Mouse (Mus musculus): Measurements from ENCODE around the gene Ddx24. TPM values are rescaled to one million over a fixed set of nuclear protein-coding genes. Genes with fewer than 3 reads are reported as not detected.
A peak's percentile ranks its signal among the peaks of the same experiment; 100 is the strongest.
"Not testable (repeated sequence)": the region's sequence is repeated elsewhere in the genome, so short reads cannot be mapped to it uniquely, and the experiment has no call there.

Ddx24 gene
- polyA plus RNA-seq (2015; fragmentation: Nextera tagmentation; extraction: Ambion mirVana): 138 and 139 TPM in 2 replicates

DNA sequence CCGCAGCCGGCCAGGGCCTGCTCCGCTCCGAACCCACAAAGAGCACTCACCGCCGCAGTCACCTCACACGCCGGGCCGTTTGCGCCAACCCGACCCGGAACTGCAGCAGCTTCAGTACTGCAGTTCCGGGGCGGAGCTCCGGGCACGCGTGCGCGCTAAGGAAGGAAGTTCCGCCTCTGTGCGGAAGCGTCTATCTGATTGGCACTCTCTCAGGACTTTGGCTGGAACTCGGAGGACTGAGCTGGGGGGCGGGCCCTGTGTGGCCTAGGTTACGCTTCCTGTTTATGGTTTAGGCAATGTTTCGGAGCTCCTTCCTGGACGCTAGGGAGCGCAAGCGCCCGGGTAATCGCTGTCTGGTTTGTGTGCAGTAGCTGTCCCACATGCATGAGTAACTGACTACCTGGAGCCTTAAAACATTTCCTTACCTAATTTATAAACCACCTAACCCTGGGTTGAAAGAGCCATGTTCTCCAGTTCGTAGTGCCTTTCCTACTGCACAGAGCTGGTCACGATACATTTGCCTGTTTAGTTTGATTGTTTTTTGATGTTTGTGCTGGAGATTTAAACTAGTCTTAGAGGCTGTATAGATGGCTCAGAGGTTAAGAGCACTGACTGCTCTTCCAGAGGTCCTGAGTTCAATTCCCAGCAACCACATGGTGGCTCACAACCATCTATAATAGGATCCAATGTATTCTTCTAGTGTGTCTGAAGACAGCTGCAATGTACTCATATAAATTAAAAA is at the start of gene Ddx24:
Ddx24 (minus strand) TSS at position 102 of the 742 bp plus-strand sequence.
- Histone ChIP-seq H3K4me1 (peaks cover 37% of the 10 kb centered on the region), H3K36me3 (replicated peaks) (no peaks in the 10 kb centered on the region), H3K4me2 (peak within 1 kb of the TSS; percentile 87), H3K27ac (peak within 1 kb of the TSS; percentile 72), H3K4me3 (peak within 1 kb of the TSS; percentile 72), H3K9ac (peak within 1 kb of the TSS; percentile 87), H3K9me3 (no peaks in the 10 kb centered on the region), H3K27me3 (replicated peaks) (no peaks in the 10 kb centered on the region)
- ATAC-seq (replicated peaks): peak; percentile 100
- WGBS: 1% methylated on average over 33 of the region's 33 CpGs

DNA sequence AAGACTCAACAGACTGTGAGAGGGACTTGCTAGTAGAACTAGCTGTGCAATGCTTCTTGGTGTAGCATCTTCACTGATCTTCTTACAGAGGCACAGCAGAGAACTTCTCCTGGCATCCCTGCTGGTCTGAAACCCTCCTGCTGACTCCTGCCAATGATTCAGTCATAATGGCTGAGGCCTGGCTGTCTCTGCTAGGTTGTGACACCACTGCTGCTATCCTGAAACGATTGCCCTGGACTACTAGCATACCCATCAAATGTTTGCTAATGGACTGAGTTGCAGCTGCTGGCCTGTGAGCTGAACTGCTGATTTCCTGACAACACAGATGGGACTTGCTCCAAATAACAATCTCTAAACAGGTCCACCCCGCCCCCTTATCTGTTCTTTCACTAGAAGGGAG is 48.9 kb upstream of the Ddx24 start:
- no peaks in the 10 kb centered on the region for H3K36me3 ChIP-seq (replicated peaks)
- H3K9ac ChIP-seq: no peak overlapping the region
- no peaks in the 10 kb centered on the region for H3K4me1 ChIP-seq
- 66% methylated on average over 2 of the region's 2 CpGs for WGBS
- H3K27me3 ChIP-seq (replicated peaks): no peaks in the 10 kb centered on the region
- no peak overlapping the region for H3K4me2 ChIP-seq
- no peaks in the 10 kb centered on the region for H3K9me3 ChIP-seq
- no peak for ATAC-seq (replicated peaks)
- H3K27ac ChIP-seq: no peak overlapping the region
- no peak overlapping the region for H3K4me3 ChIP-seq

DNA sequence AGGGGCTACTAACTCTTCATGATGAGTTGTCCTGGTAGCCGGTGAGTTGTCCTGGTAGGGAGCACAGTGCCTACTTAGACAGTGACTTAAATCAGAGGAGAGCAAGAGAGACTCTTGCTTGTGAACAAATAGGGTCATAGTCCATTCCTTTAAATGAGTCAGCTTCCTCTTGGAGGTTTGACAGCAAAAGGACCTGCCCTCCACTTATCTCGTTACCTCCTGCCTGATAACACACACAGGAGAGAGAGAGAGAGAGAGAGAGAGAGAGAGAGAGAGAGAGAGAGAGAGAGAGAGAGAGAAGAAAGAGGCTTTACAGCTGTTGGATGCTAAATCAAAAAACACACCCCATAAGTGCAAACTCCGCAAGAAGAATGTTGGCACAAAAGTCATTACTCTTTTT is 31.5 kb upstream of the Ddx24 start, which contains the start of gene Ifi27l2b:
Ifi27l2b (minus strand) TSS at position 84 of the 400 bp plus-strand sequence.
- Histone ChIP-seq H3K4me1 (no peaks in the 10 kb centered on the region), H3K9me3 (no peaks in the 10 kb centered on the region), H3K27me3 (replicated peaks) (no peaks in the 10 kb centered on the region), H3K4me2 (no peak within 1 kb of the TSS), H3K36me3 (replicated peaks) (no peaks in the 10 kb centered on the region), H3K4me3 (no peak within 1 kb of the TSS), H3K9ac (no peak within 1 kb of the TSS), H3K27ac (no peak within 1 kb of the TSS)
- ATAC-seq (replicated peaks): no peak
- 76% methylated on average over 3 of the region's 3 CpGs for WGBS

DNA sequence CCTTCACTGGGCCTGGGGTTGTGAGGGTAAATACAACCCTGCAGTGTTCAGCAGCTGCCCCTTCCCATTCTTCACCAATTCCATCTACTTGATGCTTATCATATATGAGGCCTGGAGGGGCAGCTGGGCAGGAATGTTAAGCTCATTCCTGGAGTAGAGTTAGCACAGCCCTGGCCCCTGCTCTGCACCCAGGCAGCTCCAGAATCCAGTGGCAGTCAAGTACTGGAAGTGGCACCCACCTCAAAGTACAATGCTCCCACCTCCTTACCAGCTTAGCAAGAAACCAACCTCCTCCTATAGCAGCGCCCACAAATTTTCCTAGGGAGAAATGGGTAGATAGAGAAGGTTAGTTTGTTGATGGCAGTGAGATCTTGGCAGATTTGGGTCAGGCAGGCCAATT is 31.1 kb upstream of the Ddx24 start:
- not testable (repeated sequence) for H3K27ac ChIP-seq; H3K4me1 ChIP-seq; H3K9ac ChIP-seq; H3K36me3 ChIP-seq (replicated peaks); H3K9me3 ChIP-seq; H3K27me3 ChIP-seq (replicated peaks); H3K4me3 ChIP-seq; ATAC-seq (replicated peaks); H3K4me2 ChIP-seq
- no CpG with 5 or more reads among the region's 1 CpGs for WGBS

DNA sequence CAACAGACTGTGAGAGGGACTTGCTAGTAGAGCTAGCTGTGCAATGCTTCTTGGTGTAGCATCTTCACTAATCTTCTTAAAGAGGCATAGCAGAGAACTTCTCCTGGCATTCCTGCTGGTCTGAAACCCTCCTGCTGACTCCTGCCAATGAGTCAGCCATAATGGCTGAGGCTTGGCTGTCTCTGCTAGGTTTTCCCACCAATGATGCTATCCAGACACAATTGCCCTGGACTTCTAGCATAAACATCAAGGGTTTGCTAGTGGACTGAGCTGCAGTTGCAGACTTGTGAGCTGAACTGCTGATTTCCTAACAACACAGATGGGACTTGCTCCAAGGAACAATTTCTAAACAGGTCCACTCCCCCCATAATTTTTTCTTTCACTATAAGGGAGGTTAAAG is 27.7 kb upstream of the Ddx24 start:
- ATAC-seq (replicated peaks): no peak
- no peak overlapping the region for H3K27ac ChIP-seq
- H3K9me3 ChIP-seq: no peaks in the 10 kb centered on the region
- no peak overlapping the region for H3K4me2 ChIP-seq
- no peaks in the 10 kb centered on the region for H3K4me1 ChIP-seq
- no peak overlapping the region for H3K9ac ChIP-seq
- H3K27me3 ChIP-seq (replicated peaks): no peaks in the 10 kb centered on the region
- H3K36me3 ChIP-seq (replicated peaks): no peaks in the 10 kb centered on the region
- no peak overlapping the region for H3K4me3 ChIP-seq

DNA sequence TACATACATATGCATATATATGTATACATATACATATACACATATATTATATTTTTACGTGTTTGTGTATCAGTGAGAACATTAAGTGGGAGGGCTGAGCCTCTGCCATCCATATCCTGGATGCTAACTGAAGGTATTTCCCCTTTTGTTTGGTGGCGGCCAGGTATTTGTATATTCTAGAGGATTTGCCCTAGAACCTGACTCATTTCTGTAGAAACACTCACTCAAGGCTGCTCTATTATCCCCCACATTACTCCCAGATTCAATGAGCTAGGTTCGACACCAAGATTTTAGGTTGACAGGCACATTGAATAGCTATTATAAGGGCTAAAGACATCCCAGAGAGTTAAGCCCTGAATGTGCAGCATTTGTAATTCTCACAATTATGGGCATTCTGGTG is 19.4 kb upstream of the Ddx24 start:
- no peaks in the 10 kb centered on the region for H3K27me3 ChIP-seq (replicated peaks)
- no peak overlapping the region for H3K4me2 ChIP-seq
- ATAC-seq (replicated peaks): no peak
- no peaks in the 10 kb centered on the region for H3K9me3 ChIP-seq
- H3K4me3 ChIP-seq: no peak overlapping the region
- H3K4me1 ChIP-seq: no peaks in the 10 kb centered on the region
- WGBS: 78% methylated on average over 3 of the region's 3 CpGs
- no peak overlapping the region for H3K9ac ChIP-seq
- no peak overlapping the region for H3K27ac ChIP-seq
- no peaks in the 10 kb centered on the region for H3K36me3 ChIP-seq (replicated peaks)

DNA sequence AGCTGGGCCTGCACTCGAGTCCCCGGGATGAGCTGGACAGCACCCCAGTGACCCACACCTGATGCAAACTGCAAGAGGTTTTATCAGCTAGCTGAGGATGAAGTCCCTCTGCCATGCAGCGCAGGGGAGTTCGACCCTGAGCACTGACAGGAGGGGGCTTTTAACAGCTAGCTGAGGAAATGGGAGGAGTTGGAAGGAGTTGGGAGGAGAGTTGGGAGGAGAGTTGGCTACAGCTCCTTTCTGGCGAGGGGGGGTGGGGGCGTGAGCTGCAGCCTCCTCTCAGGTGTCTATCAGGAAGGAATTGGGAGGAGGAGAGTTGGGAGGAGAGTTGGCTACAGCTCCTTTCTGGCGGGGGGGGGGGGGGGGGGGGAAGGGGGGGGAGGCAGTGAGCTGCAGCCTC is 18.6 kb upstream of the Ddx24 start:
- H3K27me3 ChIP-seq (replicated peaks); ATAC-seq (replicated peaks); H3K9me3 ChIP-seq; H3K36me3 ChIP-seq (replicated peaks); H3K4me2 ChIP-seq; H3K4me3 ChIP-seq; H3K9ac ChIP-seq; H3K4me1 ChIP-seq; H3K27ac ChIP-seq: not testable (repeated sequence)
- WGBS: 52% methylated on average over 6 of the region's 7 CpGs

DNA sequence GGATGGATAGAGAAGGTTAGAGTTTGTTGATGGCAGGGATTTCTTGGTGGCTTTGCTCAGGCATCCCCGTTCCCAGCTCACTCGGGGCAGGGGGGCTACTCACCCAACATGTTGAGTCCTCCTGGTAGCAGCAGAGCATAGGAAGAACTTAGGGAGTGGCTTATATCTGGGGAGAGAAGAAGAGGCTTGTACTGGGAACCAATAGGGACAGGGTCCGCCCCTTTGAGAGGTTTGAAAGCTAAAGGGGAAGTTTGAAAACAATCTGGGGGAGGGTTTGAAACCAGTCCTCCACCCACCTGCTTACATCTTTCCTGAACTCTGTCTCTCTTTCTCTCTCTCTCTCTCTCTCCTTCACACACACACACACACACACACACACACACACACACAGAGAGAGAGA is 17.9 kb upstream of the Ddx24 start, which contains the start of gene Ifi27l2a:
Ifi27l2a (minus strand) TSS at position 157 of the 400 bp plus-strand sequence.
- no peak for ATAC-seq (replicated peaks)
- 52% methylated on average over 3 of the region's 3 CpGs for WGBS
- H3K27me3 ChIP-seq (replicated peaks): no peaks in the 10 kb centered on the region

DNA sequence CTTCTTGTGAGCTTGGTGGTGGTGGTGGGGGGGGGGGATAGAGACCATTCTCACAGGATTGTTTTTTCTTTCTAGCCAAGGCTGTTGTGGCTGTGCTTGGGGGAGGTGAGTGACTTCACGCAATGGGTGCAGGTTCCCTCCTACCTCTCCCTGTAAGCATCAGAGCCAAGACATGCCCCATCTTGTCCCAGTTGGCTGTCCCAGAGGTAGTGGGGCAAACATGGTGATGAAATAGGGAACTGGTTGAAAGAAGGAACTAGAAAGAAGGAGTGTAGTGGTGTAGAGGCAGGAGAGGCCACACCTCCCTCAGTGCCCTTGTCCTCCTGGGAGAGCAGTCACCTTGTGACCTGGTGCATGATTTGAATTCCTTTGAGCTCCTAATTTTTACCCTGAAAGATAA is 12.0 kb upstream of the Ddx24 start:
- Histone ChIP-seq H3K9me3 (no peaks in the 10 kb centered on the region), H3K4me2 (no peak overlapping the region), H3K4me1 (no peaks in the 10 kb centered on the region), H3K27ac (no peak overlapping the region), H3K36me3 (replicated peaks) (no peaks in the 10 kb centered on the region), H3K4me3 (no peak overlapping the region), H3K9ac (no peak overlapping the region), H3K27me3 (replicated peaks) (no peaks in the 10 kb centered on the region)
- no peak for ATAC-seq (replicated peaks)
- WGBS: 100% methylated on average over 1 of the region's 1 CpGs

More for the DNA sequence above, 17.9 kb upstream of the Ddx24 start, which contains the start of gene Ifi27l2a:
- no peaks in the 10 kb centered on the region for H3K9me3 ChIP-seq
- no peak within 1 kb of the TSS for H3K27ac ChIP-seq
- no peak within 1 kb of the TSS for H3K4me3 ChIP-seq
- H3K4me1 ChIP-seq: no peaks in the 10 kb centered on the region
- no peaks in the 10 kb centered on the region for H3K36me3 ChIP-seq (replicated peaks)
- no peak within 1 kb of the TSS for H3K9ac ChIP-seq
- H3K4me2 ChIP-seq: no peak within 1 kb of the TSS

DNA sequence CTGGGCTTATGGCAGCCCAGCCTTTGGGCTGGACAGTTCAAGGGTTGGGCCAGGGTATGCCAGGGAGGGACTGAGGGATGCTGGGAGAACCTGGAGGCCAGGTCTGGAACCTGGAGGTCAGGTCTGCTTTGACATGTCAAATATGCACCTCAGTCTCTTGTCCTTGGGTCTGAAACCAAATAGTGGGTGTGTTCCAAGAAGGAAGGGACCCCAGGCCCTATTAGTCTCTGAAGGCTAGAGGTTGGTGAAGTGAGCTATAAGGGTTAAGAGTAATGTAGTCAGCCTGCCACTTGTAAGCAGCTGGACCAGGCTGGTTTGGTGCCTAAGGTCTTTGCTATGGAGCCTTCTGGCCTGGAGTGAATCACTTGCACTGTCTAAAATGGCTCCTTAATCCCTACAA is 9.2 kb upstream of the Ddx24 start:
- H3K27me3 ChIP-seq (replicated peaks): no peaks in the 10 kb centered on the region
- no peaks in the 10 kb centered on the region for H3K4me1 ChIP-seq
- no peak overlapping the region for H3K9ac ChIP-seq
- H3K36me3 ChIP-seq (replicated peaks): no peaks in the 10 kb centered on the region
- H3K4me3 ChIP-seq: no peak overlapping the region
- no peaks in the 10 kb centered on the region for H3K9me3 ChIP-seq
- H3K27ac ChIP-seq: no peak overlapping the region
- H3K4me2 ChIP-seq: no peak overlapping the region
- ATAC-seq (replicated peaks): no peak

DNA sequence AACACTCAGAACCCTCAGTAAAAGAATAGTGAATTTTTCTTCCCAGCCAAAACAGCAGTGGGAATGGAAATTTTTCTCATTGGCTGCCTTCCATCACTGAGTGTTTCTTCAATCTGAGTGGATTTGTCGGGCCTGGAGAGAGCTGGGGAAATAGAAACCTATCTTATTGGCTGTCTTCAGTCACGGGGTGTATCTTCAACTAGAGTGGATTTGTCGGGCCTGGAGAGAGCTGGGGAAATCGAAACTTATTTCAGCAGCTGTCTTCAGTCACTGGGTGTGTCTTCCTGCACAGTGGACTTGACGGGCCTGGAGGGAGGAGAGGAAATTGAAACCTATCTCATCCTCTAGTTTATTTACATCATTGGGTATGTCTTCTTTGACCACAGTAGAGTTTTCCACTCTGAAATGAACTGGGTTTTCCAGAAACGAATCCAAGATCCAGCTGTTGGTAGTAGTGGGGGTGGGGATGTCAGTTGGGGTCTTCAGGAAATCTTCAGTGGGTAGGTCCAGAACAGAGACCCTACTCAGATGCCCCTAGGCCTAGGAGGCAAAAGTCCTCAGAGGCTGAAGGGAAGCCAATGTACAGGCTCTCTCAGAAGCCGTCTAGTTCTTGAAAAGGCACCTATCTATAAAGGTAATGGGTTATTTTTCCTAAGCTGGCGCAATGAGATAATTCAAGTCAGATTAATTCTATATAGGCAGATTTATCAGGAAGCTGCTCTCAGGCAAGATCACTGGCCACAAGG is 8.5 kb upstream of the Ddx24 start, which contains the start of gene Ifi27:
Ifi27 (plus strand) TSS at position 226 of the 746 bp plus-strand sequence.
- H3K4me3 ChIP-seq: no peak within 1 kb of the TSS
- H3K27me3 ChIP-seq (replicated peaks): no peaks in the 10 kb centered on the region
- no peak within 1 kb of the TSS for H3K9ac ChIP-seq
- no peak for ATAC-seq (replicated peaks)
- H3K27ac ChIP-seq: no peak within 1 kb of the TSS
- H3K9me3 ChIP-seq: no peaks in the 10 kb centered on the region
- WGBS: 76% methylated on average over 8 of the region's 8 CpGs
- H3K4me2 ChIP-seq: no peak within 1 kb of the TSS
- no peaks in the 10 kb centered on the region for H3K4me1 ChIP-seq
- H3K36me3 ChIP-seq (replicated peaks): no peaks in the 10 kb centered on the region

DNA sequence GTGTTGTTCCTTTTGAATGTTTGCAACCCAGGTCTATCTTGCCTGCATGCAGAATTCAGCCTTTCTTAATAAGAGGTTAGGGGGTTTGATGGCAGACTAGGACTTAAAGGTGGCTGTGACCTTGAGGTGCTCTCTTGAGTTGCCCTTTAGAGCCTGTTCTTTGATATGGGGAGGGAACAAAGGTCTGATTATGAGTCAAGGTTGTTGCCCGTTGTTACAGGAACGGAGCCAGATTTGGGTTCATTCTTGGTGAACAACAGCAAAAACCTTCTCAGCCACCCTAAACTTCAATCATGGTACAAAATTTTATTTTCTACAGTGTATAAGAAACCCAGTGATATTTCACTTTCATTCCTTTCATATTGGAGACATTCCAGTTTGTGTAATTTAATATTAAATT is 7.8 kb upstream of the Ddx24 start:
- H3K27me3 ChIP-seq (replicated peaks): no peaks in the 10 kb centered on the region
- H3K9ac ChIP-seq: no peak overlapping the region
- no peak overlapping the region for H3K4me3 ChIP-seq
- H3K36me3 ChIP-seq (replicated peaks): no peaks in the 10 kb centered on the region
- no peak overlapping the region for H3K4me2 ChIP-seq
- H3K27ac ChIP-seq: no peak overlapping the region
- no peaks in the 10 kb centered on the region for H3K9me3 ChIP-seq
- H3K4me1 ChIP-seq: no peaks in the 10 kb centered on the region
- no peak for ATAC-seq (replicated peaks)
- 97% methylated on average over 2 of the region's 2 CpGs for WGBS

DNA sequence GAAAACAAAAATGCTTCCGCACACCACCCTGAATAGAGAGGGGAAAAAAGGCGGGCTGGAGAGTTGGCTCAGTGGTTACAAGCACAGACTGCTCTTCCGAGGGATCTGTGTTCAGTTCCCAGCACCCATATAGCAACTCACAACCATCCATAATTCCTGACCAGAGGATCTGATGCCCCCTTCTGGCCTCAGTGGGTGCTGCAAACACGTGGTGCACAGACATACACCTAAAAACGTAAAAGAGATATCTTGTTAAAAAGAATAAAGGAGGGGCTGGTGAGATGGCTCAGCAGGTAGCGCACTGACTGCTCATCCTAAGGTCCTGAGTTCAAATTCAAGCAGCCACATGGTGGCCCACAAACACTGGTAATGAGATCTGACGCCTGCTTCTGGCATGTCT is 1.1 kb upstream of the Ddx24 start:
- Histone ChIP-seq H3K27me3 (replicated peaks) (no peaks in the 10 kb centered on the region), H3K4me1 (peaks cover 30% of the 10 kb centered on the region), H3K4me3 (no peak overlapping the region), H3K4me2 (no peak overlapping the region), H3K36me3 (replicated peaks) (no peaks in the 10 kb centered on the region), H3K9me3 (no peaks in the 10 kb centered on the region), H3K9ac (no peak overlapping the region), H3K27ac (no peak overlapping the region)
- 93% methylated on average over 7 of the region's 7 CpGs for WGBS
- no peak for ATAC-seq (replicated peaks)

Measured in midbrain, embryonic 15.5 days (tissue).